Mouse (Mus musculus) ES-Bruce4 (cell line): Measurements from ENCODE around the gene Fgd2. TPM values are rescaled to one million over a fixed set of nuclear protein-coding genes. Genes with fewer than 3 reads are reported as not detected.
"Not testable (repeated sequence)": the region's sequence is repeated elsewhere in the genome, so short reads cannot be mapped to it uniquely, and the experiment has no call there.

Experiments used
- H3K27ac ChIP-seq: 2 replicates; pipeline ENCODE4 v1.5.1; 2012; ENCODE audit warnings: low read length, inconsistent platforms; ENCODE audit not compliant: insufficient read depth
- H3K27me3 ChIP-seq: 2 replicates; pipeline ENCODE4 v1.6.1; 2012; ENCODE audit warnings: mild to moderate bottlenecking, low read length, inconsistent platforms; ENCODE audit not compliant: control insufficient read depth, poor library complexity, insufficient read depth, severe bottlenecking
- H3K36me3 ChIP-seq: 2 replicates; pipeline ENCODE4 v1.6.1; 2012; ENCODE audit warnings: inconsistent platforms, mild to moderate bottlenecking, low read length, moderate library complexity; ENCODE audit not compliant: control insufficient read depth, poor library complexity, insufficient read depth, severe bottlenecking
- H3K4me1 ChIP-seq: one replicate; pipeline ENCODE4 v1.8.1; 2011; ENCODE audit warnings: low read length; ENCODE audit not compliant: control insufficient read depth, insufficient read depth
- H3K4me3 ChIP-seq: 2 replicates; pipeline ENCODE4 v1.5.1; 2011; ENCODE audit warnings: low read depth, mild to moderate bottlenecking, low read length
- H3K9ac ChIP-seq: 2 replicates; pipeline ENCODE4 v1.6.1; 2012; ENCODE audit warnings: low read depth, mild to moderate bottlenecking, inconsistent platforms; ENCODE audit not compliant: poor library complexity, severe bottlenecking
- H3K9me3 ChIP-seq: replicated peaks from 2 replicates; pipeline ENCODE4 v1.6.1; 2012; ENCODE audit warnings: mild to moderate bottlenecking, low read length, inconsistent platforms; ENCODE audit not compliant: control insufficient read depth, poor library complexity, insufficient read depth, severe bottlenecking
- CTCF ChIP-seq: IDR thresholded peaks from one replicate; pipeline ENCODE4 v1.8.1; 2011; ENCODE audit warnings: low read depth, low read length
- EP300 ChIP-seq: IDR thresholded peaks from 2 replicates; pipeline ENCODE4 v1.6.1; 2011; ENCODE audit warnings: low read depth, low read length; ENCODE audit not compliant: insufficient read depth
- POLR2A ChIP-seq: IDR thresholded peaks from one replicate; pipeline ENCODE4 v1.8.1; 2011; ENCODE audit warnings: low read length; ENCODE audit not compliant: insufficient read depth
- polyA plus RNA-seq: library from polyadenylated mRNA; stranded (reverse); fragments of >200 nt; gene quantifications from 2 replicates; pipeline ENCODE4 v1.2.4, GENCODE M21; 2011; ENCODE audit warnings: low read depth; ENCODE audit not compliant: missing spikeins, insufficient read depth, insufficient read length

Gene Fgd2
- polyA plus RNA-seq, 1 experiment: 5.1 TPM

DNA sequence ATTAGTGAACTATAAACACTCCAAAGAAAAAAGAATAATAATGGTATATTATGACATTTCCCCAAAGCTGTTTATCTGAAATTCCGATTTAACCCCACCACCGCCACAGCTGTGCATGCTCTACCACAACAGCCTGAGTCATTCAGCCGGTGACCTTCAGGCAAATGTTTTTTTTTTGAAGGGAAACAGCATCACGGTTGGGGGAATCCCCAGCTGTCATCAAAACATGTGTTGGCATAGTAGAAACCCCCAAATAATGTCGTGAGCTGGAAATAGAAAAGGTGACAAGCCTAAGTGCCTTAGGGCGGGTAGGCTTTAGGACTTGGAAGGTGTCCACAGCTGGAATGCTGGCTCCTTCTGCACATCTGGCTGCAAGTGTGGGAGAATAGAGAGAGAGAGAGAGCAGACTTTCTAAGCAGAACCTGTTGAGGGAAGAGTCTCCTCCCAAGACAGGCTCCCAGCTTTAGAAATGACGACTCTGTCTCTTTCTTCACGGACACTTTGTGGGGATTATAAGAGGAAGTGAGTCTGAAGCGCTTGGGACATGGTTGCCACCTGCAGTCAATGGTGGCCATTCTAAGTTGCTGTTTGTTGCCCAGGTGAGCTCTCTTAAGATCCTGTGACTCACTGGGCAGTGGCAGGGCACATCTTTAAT, 33.5 kb downstream of the Fgd2 start:
- Histone ChIP-seq H3K9me3 (no peaks in the 10 kb centered on the region), H3K27me3 (no peaks in the 10 kb centered on the region)

DNA sequence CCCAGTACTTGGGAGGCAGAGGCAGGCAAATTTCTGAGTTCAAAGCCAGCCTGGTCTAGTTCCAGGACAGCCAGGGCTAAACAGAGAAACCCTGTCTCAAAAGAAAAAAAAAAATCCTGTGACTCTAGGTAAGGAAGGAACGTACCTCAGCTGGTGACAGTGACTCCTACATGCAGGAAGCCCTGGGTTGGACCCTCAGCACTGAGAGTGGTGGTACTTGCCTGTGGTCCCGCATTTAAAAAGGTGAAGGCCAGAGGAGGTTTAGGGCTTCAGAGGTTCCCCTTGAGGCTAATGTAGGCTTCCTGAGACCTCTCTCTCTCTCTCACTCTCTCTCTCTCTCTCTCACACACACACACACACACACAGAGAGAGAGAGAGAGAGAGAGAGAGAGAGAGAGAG, 34.0 kb downstream of the Fgd2 start:
- H3K9me3 ChIP-seq, H3K27ac ChIP-seq, H3K36me3 ChIP-seq, H3K4me3 ChIP-seq, H3K27me3 ChIP-seq, H3K4me1 ChIP-seq, H3K9ac ChIP-seq: not testable (repeated sequence)

More for the DNA sequence above, 33.5 kb downstream of the Fgd2 start:
- Histone ChIP-seq H3K27ac (no peak overlapping the region), H3K36me3 (no peaks in the 10 kb centered on the region), H3K4me3 (no peak overlapping the region), H3K4me1 (peaks cover 5% of the 10 kb centered on the region), H3K9ac (no peak overlapping the region)
- no peak for TF ChIP-seq CTCF
- TF ChIP-seq EP300: no peak
- no peak for TF ChIP-seq POLR2A

DNA sequence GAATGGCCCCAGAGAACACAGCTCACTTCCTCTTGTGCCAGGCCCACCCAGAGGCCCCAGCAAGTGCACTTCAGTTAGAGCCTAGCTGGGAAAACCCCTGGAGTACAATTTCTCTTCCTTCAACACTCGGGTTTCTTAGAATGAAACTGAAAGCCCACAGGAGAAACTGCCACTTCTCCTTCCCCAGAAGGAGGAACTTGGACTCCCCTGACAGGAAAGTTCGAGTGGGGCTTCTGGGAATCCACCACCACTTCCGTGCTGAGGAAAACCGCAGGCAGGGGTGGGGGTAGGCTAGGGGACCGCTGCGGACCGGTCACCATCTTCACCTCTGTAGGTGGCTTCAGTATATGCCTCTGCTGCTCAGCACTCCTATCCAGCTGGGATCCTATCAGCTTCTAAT, 34.7 kb downstream of the Fgd2 start:
- Histone ChIP-seq H3K9ac (no peak overlapping the region), H3K4me1 (peaks cover 10% of the 10 kb centered on the region), H3K36me3 (no peaks in the 10 kb centered on the region), H3K4me3 (no peak overlapping the region), H3K27me3 (no peaks in the 10 kb centered on the region), H3K9me3 (no peaks in the 10 kb centered on the region), H3K27ac (no peak overlapping the region)
- TF ChIP-seq EP300 (no peak), POLR2A (no peak), CTCF (no peak)

DNA sequence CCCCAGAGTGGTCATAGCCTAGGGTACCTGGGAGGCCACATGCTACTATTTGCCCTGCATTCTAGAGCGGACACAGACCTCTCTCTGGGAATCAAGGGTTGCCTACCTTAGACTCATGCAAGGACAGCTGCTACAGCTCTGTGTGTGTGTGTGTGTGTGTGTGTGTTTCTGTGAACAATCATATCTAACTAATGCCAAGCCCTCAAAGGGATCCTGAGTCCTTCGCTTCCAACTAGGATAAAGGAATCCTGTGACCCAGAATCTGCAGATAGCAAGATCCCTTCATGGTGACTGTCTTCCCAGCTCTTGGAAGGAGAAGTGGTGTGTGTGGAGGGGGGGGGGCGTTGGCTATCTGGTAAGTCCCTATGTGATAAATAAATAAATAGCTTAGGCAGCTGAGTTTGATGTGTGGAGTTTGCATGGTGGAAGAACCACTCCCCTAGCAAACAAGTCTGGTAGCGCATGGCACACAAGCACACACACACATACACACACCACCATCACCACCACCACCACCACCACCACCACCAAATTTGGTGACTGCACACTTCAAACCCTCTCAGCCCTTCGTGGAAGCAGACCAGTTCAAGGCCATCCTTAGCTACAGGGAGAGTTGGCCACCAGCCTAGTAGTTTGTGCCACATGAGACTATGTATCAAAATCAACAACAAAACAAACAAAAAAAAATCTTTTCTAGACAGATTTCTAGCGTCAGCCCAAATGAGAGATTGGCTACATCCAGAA, 35.5 kb downstream of the Fgd2 start:
- no peaks in the 10 kb centered on the region for H3K27me3 ChIP-seq
- H3K9me3 ChIP-seq: no peaks in the 10 kb centered on the region
- no peaks in the 10 kb centered on the region for H3K36me3 ChIP-seq
- H3K9ac ChIP-seq: no peak overlapping the region
- H3K4me1 ChIP-seq: peaks cover 10% of the 10 kb centered on the region
- H3K4me3 ChIP-seq: no peak overlapping the region
- H3K27ac ChIP-seq: no peak overlapping the region
- TF ChIP-seq EP300 (no peak), POLR2A (no peak), CTCF (no peak)

DNA sequence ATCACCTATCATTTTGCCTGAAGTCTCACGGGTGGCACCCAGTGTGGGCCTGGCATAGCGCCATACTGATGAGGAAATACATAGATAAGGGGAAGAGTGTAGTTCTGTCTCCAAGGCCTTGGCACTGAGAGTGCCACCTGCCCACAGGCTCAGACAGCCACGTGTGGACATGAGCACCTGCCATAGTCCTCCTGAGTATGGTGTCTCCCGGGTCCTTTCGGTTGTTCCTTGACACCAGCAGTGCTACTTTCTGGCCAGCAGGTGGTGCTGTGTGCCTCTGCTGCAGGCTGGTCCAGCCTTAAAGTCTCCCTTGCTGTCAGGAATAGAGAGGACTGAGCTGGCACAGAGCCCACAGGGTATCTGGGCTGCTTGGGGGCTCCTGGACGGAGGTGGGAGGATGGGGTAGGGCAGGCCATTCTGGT, 36.1 kb downstream of the Fgd2 start:
- Histone ChIP-seq H3K27ac (no peak overlapping the region), H3K4me1 (peaks cover 13% of the 10 kb centered on the region)

More for the DNA sequence above, 36.1 kb downstream of the Fgd2 start:
- Histone ChIP-seq H3K9me3 (no peaks in the 10 kb centered on the region), H3K9ac (no peak overlapping the region), H3K4me3 (no peak overlapping the region), H3K36me3 (no peaks in the 10 kb centered on the region), H3K27me3 (no peaks in the 10 kb centered on the region)
- TF ChIP-seq EP300: 0 out of 2 replicates have a peak, but pooled peaks have one; percentile 47
- no peak for TF ChIP-seq POLR2A
- peak; percentile 99 for TF ChIP-seq CTCF
